Comparison of ENCODE assay signal across 8 mouse cellular contexts in the genomic region with DNA sequence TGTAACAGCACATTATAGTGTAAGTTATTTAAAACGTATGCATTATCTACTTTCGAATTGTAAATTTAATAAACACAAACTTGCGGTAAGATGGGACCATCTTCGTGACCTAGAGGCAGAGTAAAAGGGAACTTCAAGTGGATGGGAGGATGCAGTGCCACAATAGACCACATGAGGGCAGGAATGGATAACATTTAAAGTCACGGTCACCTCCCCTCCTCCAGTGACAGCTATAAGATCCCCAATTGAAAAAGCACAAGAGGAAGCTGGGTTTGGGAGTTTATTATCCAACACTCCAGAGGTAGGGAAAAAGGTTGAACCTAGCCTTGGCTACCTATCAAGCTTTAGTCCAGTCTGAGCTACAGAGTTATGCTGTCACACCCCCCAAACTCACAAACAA. TPM values are rescaled to one million over a fixed set of nuclear protein-coding genes. Genes with fewer than 3 reads are reported as not detected.
A peak's percentile ranks its signal among the peaks of the same experiment; 100 is the strongest.
DNase-seq lines count a peak whose midpoint lies in the region; ATAC-seq and TF ChIP-seq lines count a peak whose summit lies in the region.

No protein-coding gene starts in this region.

- 26% methylated on average over 5 of the region's 5 CpGs for WGBS in heart, embryonic 10.5 days
- 30% methylated on average over 5 of the region's 5 CpGs for WGBS in lung, embryonic 14.5 days

- DNase-seq in heart, adult 11 months: peak; percentile 48
- DNase-seq in heart, embryonic 10.5 days (ENCODE audit: low spot score): no peak
- DNase-seq in ES-CJ7 (ENCODE audit: low read depth, low spot score): peak; percentile 51
- peak; percentile 36 for DNase-seq in cerebellum, adult 8-10 months
- peak; percentile 12 to 76 for DNase-seq in frontal cortex, adult 2 months (ENCODE audit: extremely low spot score in 1 of 2, low spot score in 1 of 2)
- peak; percentile 49 to 75 for DNase-seq in kidney, postnatal 25 days
- DNase-seq in lung, embryonic 14.5 days: peak; percentile 78
- DNase-seq in right cerebral cortex, postnatal 25 days: peak; percentile 20

- ATAC-seq in lung, embryonic 14.5 days (ENCODE audit: insufficient read depth): peak; percentile 56

- no peaks in the 10 kb centered on the region for H3K9me3 ChIP-seq in heart, embryonic 10.5 days
- no peaks in the 10 kb centered on the region for H3K9me3 ChIP-seq in lung, embryonic 14.5 days (ENCODE audit: low read depth, low read length)

- H3K27me3 ChIP-seq in heart, embryonic 10.5 days (ENCODE audit: insufficient read depth, poor library complexity, severe bottlenecking): no peaks in the 10 kb centered on the region
- H3K27me3 ChIP-seq in lung, embryonic 14.5 days (ENCODE audit: insufficient read depth, low read length): no peaks in the 10 kb centered on the region

- no peak overlapping the region for H3K4me2 ChIP-seq in lung, embryonic 14.5 days

- peaks cover 10% of the 10 kb centered on the region; the same call in 1 of the 2 replicates for H3K36me3 ChIP-seq in heart, embryonic 10.5 days
- peaks cover 8% of the 10 kb centered on the region; the same call in 1 of the 2 replicates for H3K36me3 ChIP-seq in lung, embryonic 14.5 days (ENCODE audit: insufficient read depth)

- TF ChIP-seq CTCF in lung, embryonic 14.5 days (IDR thresholded peaks at IDR 0.05; ENCODE audit: low read depth): peak; percentile 78

- H3K27ac ChIP-seq in heart, embryonic 10.5 days: no peak overlapping the region
- H3K27ac ChIP-seq in lung, embryonic 14.5 days (ENCODE audit: low read depth): no peak overlapping the region

- no peak overlapping the region for H3K9ac ChIP-seq in lung, embryonic 14.5 days

- no peak overlapping the region for H3K4me3 ChIP-seq in heart, embryonic 10.5 days
- H3K4me3 ChIP-seq in lung, embryonic 14.5 days (ENCODE audit: low read depth, low read length): no peak overlapping the region

- no peaks in the 10 kb centered on the region for H3K4me1 ChIP-seq in heart, embryonic 10.5 days
- H3K4me1 ChIP-seq in lung, embryonic 14.5 days (ENCODE audit: insufficient read depth): no peaks in the 10 kb centered on the region

RNA-seq across cellular contexts. Expression of gene Ctps2, which starts 14.7 kb away (rescaled TPM):
- polyA plus RNA-seq in heart, embryonic 10.5 days (2016; fragmentation: Nextera tagmentation; extraction: Ambion mirVana): 54.9 and 69.5 TPM in 2 replicates
- polyA plus RNA-seq in frontal cortex, adult 2 months (2012; rRNA removed): 69.4 and 86.7 TPM in 2 replicates
- 93.0 and 94.7 TPM in 2 replicates for polyA plus RNA-seq in lung, embryonic 14.5 days (2014; fragmentation: Nextera tagmentation; extraction: Ambion mirVana)

RNA-seq across cellular contexts. Expression of gene Syap1, which starts 27.4 kb away (rescaled TPM):
- 23.3 and 28.0 TPM in 2 replicates for polyA plus RNA-seq in heart, embryonic 10.5 days (2016; fragmentation: Nextera tagmentation; extraction: Ambion mirVana)
- polyA plus RNA-seq in frontal cortex, adult 2 months (2012; rRNA removed): 23.7 and 31.6 TPM in 2 replicates
- polyA plus RNA-seq in lung, embryonic 14.5 days (2014; fragmentation: Nextera tagmentation; extraction: Ambion mirVana): 45.9 and 48.9 TPM in 2 replicates

RNA-seq across cellular contexts. Expression of gene S100g, which starts 48.7 kb away (rescaled TPM):
- polyA plus RNA-seq in heart, embryonic 10.5 days (2016; fragmentation: Nextera tagmentation; extraction: Ambion mirVana): 3.1 TPM in 1 of 2 replicates, not detected in the other
- 0.60 and 1.6 TPM in 2 replicates for polyA plus RNA-seq in frontal cortex, adult 2 months (2012; rRNA removed)
- 1.3 TPM in 1 of 2 replicates, not detected in the other for polyA plus RNA-seq in lung, embryonic 14.5 days (2014; fragmentation: Nextera tagmentation; extraction: Ambion mirVana)
